Mouse (Mus musculus): ENCODE data around the gene Notch2.

GRCm38 (mm10) chr3:98106590-98107313 lies 93.4 kb downstream of the Notch2 start:
- TF ChIP-seq TAL1 (IDR thresholded peaks at IDR 0.05; ENCODE audit: low read length) (no peak), GATA1 (IDR thresholded peaks at IDR 0.05; ENCODE audit: low read length) (no peak)

Measured in erythroblast, embryonic 14.5 days (primary cell).